Mouse (Mus musculus) lung, postnatal 14 days (tissue): Measurements from ENCODE around the gene Neurod4.

Experiments used
- DNase-seq: peaks from one replicate; pipeline ENCODE4 v3.0.0; 2021

Gene Neurod4

DNA sequence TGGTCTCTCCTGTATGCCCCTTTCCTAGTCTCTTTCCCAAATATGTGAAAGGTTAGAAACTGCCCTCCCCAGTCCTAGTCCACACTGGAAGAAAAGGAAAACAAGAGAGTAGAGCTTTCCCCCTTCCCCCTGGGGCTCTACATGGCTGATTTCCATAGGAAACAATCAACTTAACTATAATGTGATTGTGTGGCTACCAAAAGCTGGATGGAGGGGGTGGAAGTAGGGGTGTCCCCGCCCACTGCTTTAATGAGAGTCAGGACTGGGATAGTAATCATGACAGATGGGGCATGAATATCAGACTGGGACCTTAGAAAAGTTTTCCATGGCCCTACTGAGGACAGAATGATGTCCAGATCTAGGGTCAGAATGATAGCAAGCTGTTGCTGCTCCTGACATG lies 45.5 kb downstream of the Neurod4 start:
- DNase-seq, result no peak

DNA sequence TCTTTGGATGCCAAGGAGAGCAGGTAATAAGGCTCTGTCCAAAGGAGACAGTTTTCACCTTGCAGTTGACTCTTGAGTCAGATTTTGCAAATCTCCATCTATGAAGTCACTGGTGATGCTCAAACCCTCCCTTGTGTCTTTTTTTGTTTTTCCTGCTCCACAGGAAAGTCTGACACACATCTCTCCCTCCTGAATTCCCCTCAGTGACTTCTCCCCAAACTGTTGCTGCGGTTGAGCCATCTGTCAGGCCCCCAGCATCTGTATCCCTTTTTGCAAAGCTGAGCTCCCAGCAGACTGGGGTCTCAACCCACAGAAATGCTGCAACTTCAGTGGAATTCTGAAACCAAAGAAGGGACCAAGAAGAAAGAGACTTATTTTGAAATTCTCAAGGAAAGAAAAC lies 47.9 kb downstream of the Neurod4 start:
- DNase-seq, result no peak

GRCm38 (mm10) chr10:130229584-130229983 lies 50.5 kb downstream of the Neurod4 start:
- no peak for DNase-seq

DNA sequence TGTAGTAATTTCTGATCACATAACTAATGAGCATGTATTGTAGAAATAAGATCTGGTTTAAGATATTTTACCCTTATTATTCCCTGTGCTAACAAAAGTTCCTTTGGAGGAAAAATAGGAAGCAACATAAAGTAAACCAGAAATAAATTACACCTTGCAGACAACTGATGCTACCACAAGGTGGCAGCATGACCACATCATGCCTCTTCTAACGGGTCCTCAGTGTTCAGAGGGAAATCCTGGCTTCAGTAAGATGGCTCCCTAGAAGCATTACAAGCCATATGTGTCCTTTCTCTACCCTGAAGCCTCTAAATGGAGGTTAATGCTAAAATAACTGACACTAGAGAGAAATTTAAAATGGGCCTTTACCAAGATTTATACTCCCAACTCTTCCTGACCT lies 51.8 kb downstream of the Neurod4 start:
- peak; percentile 11 for DNase-seq

DNA sequence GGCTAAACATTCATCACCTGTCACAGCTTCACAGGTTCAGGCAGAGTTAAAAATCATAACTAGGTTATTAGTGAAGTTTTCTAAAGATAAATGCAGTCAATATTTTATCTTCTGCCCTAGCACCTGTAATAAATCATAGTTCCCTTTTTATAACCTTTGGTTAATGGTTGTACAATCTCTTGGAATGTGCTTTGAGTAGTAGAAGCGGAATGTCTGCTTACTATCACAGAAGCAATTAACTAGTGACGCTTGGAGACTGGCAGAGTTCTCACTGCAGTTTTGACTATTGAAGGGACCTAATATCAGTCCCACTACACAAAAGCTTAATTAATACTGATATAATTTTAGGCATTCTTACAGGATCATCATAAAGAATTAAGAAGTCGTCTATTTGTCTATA lies 55.0 kb downstream of the Neurod4 start:
- DNase-seq, result no peak
